Mouse (Mus musculus) stomach, embryonic 16.5 days (tissue): ENCODE results near the gene Fscn1. TPM values are rescaled to one million over a fixed set of nuclear protein-coding genes. Genes with fewer than 3 reads are reported as not detected.

Experiments
- ATAC-seq: fragments of 200-750 bp; cut with Nextera tagmentation; 2 replicates; pipeline ENCODE4 v1.8.0; 2017; ENCODE audit warnings: moderate number of reproducible peaks, moderate TSS enrichment; ENCODE audit not compliant: insufficient read depth, low FRiP score
- H3K27ac ChIP-seq: fragments of 300-500 bp; sonication (generic); 2 replicates; pipeline ENCODE4 v1.5.1; 2014; ENCODE audit warnings: low read length
- H3K27me3 ChIP-seq: fragments of 300-500 bp; sonication (generic); 2 replicates; pipeline ENCODE4 v1.6.1; 2014; ENCODE audit warnings: low read length, control low read depth, mixed read lengths; ENCODE audit not compliant: control insufficient read depth, insufficient read depth
- H3K36me3 ChIP-seq: fragments of 300-500 bp; sonication (generic); 2 replicates; pipeline ENCODE4 v1.6.1; 2014; ENCODE audit warnings: low read length; ENCODE audit not compliant: control insufficient read depth, insufficient read depth
- H3K4me1 ChIP-seq: fragments of 300-500 bp; sonication (generic); 2 replicates; pipeline ENCODE4 v1.6.1; 2014; ENCODE audit warnings: low read length, control low read depth, mixed read lengths; ENCODE audit not compliant: control insufficient read depth, insufficient read depth
- H3K4me2 ChIP-seq: fragments of 300-500 bp; sonication (generic); 2 replicates; pipeline ENCODE4 v1.6.1; 2014; ENCODE audit warnings: low read depth, low read length, mixed read lengths
- H3K4me3 ChIP-seq: fragments of 300-500 bp; sonication (generic); replicated peaks from 2 replicates; pipeline ENCODE4 v1.5.1; 2014; ENCODE audit warnings: mild to moderate bottlenecking, low read length
- H3K9ac ChIP-seq: fragments of 300-500 bp; sonication (generic); 2 replicates; pipeline ENCODE4 v1.6.1; 2014; ENCODE audit warnings: low read length
- H3K9me3 ChIP-seq: fragments of 300-500 bp; sonication (generic); replicated peaks from 2 replicates; pipeline ENCODE4 v1.6.1; 2016; ENCODE audit warnings: low read length, control low read depth; ENCODE audit not compliant: control insufficient read depth
- WGBS: fragments of 180-500 bp; shearing (Covaris S2); extraction: QIAGEN DNeasy Blood & Tissue Kit; methylation state at CpG from one replicate; pipeline ENCODE4 v1.1.7; 2014; 5-methylcytosine and 5-hydroxymethylcytosine counted together
- polyA plus RNA-seq: library from polyadenylated mRNA; unstranded; fragments of >200 nt; fragmentation: Nextera tagmentation; extraction: Ambion mirVana; gene quantifications from 2 replicates; pipeline ENCODE4 v1.2.1, GENCODE M21; 2015

Gene Fscn1
- polyA plus RNA-seq, 1 experiment from 2014 or later: 161 TPM

- WGBS: 82% methylated on average over 5 of the region's 5 CpGs
- peak overlapping the region; percentile 93; the same call in 1 of the 2 replicates for H3K27ac ChIP-seq
Measured at GRCm38 (mm10) chr5:142922251-142922650, 37.9 kb upstream of the Fscn1 start.

GRCm38 (mm10) chr5:142923781-142924180, 36.4 kb upstream of the Fscn1 start:
- Histone ChIP-seq H3K9ac (no peak overlapping the region), H3K4me2 (no peak overlapping the region), H3K9me3 (no peaks in the 10 kb centered on the region), H3K36me3 (no peaks in the 10 kb centered on the region), H3K4me1 (peaks cover 41% of the 10 kb centered on the region), H3K27ac (no peak overlapping the region), H3K27me3 (no peaks in the 10 kb centered on the region), H3K4me3 (no peak overlapping the region)
- 81% methylated on average over 3 of the region's 3 CpGs for WGBS
- no peak for ATAC-seq

More at GRCm38 (mm10) chr5:142922251-142922650, 37.9 kb upstream of the Fscn1 start:
- H3K36me3 ChIP-seq: no peaks in the 10 kb centered on the region
- H3K9ac ChIP-seq: no peak overlapping the region
- H3K4me3 ChIP-seq: no peak overlapping the region
- no peak overlapping the region for H3K4me2 ChIP-seq
- H3K9me3 ChIP-seq: no peaks in the 10 kb centered on the region
- H3K4me1 ChIP-seq: peaks cover 32% of the 10 kb centered on the region
- H3K27me3 ChIP-seq: no peaks in the 10 kb centered on the region
- ATAC-seq: no peak

- Histone ChIP-seq H3K4me1 (peaks cover 42% of the 10 kb centered on the region), H3K4me3 (no peak overlapping the region), H3K9ac (no peak overlapping the region), H3K4me2 (no peak overlapping the region), H3K27me3 (no peaks in the 10 kb centered on the region), H3K27ac (no peak overlapping the region), H3K36me3 (no peaks in the 10 kb centered on the region), H3K9me3 (no peaks in the 10 kb centered on the region)
- WGBS: 68% methylated on average over 12 of the region's 12 CpGs
- no peak for ATAC-seq
Measured at GRCm38 (mm10) chr5:142924336-142924959, 35.7 kb upstream of the Fscn1 start.

- peak; percentile 84 for ATAC-seq
- no peak overlapping the region; the same call in 1 of the 2 replicates for H3K4me3 ChIP-seq
- 13% methylated on average over 13 of the region's 13 CpGs for WGBS
- H3K27me3 ChIP-seq: no peaks in the 10 kb centered on the region
- peaks cover 31% of the 10 kb centered on the region for H3K4me1 ChIP-seq
- H3K27ac ChIP-seq: peak overlapping the region; percentile 96
- H3K36me3 ChIP-seq: no peaks in the 10 kb centered on the region
- peak overlapping the region; percentile 1 for H3K4me2 ChIP-seq
- no peaks in the 10 kb centered on the region for H3K9me3 ChIP-seq
- H3K9ac ChIP-seq: peak overlapping the region; percentile 63
Measured at GRCm38 (mm10) chr5:142926204-142926939, 33.8 kb upstream of the Fscn1 start.

- Histone ChIP-seq H3K4me3 (no peak overlapping the region), H3K9me3 (no peaks in the 10 kb centered on the region), H3K27ac (peak overlapping the region; percentile 96), H3K27me3 (no peaks in the 10 kb centered on the region), H3K4me1 (peaks cover 27% of the 10 kb centered on the region), H3K9ac (peak overlapping the region; percentile 63), H3K4me2 (peak overlapping the region; percentile 1), H3K36me3 (no peaks in the 10 kb centered on the region)
- WGBS: 39% methylated on average over 3 of the region's 3 CpGs
- no peak for ATAC-seq
Measured at GRCm38 (mm10) chr5:142926940-142927228, 33.3 kb upstream of the Fscn1 start.

- no peak for ATAC-seq
- H3K9ac ChIP-seq: no peak overlapping the region
- H3K9me3 ChIP-seq: no peaks in the 10 kb centered on the region
- peak overlapping the region; percentile 96 for H3K27ac ChIP-seq
- peaks cover 32% of the 10 kb centered on the region for H3K4me1 ChIP-seq
- H3K4me2 ChIP-seq: peak overlapping the region; percentile 1; the same call in 1 of the 2 replicates
- WGBS: 89% methylated on average over 12 of the region's 12 CpGs
- no peaks in the 10 kb centered on the region for H3K36me3 ChIP-seq
- no peaks in the 10 kb centered on the region for H3K27me3 ChIP-seq
- H3K4me3 ChIP-seq: no peak overlapping the region
Measured at GRCm38 (mm10) chr5:142927341-142927930, 32.7 kb upstream of the Fscn1 start.

- H3K27me3 ChIP-seq: no peaks in the 10 kb centered on the region
- peak overlapping the region; percentile 58 for H3K4me3 ChIP-seq
- H3K36me3 ChIP-seq: no peaks in the 10 kb centered on the region
- ATAC-seq: peak; percentile 46
- peak overlapping the region; percentile 98 for H3K27ac ChIP-seq
- H3K9ac ChIP-seq: peak overlapping the region; percentile 83
- WGBS: 2% methylated on average over 35 of the region's 35 CpGs
- peak overlapping the region; percentile 74 for H3K4me2 ChIP-seq
- H3K4me1 ChIP-seq: peaks cover 32% of the 10 kb centered on the region
- no peaks in the 10 kb centered on the region for H3K9me3 ChIP-seq
Measured at GRCm38 (mm10) chr5:142928749-142929399, 31.3 kb upstream of the Fscn1 start.

- Histone ChIP-seq H3K27ac (peak overlapping the region; percentile 98), H3K27me3 (no peaks in the 10 kb centered on the region), H3K4me3 (peak overlapping the region; percentile 58), H3K9ac (peak overlapping the region; percentile 83), H3K36me3 (no peaks in the 10 kb centered on the region), H3K4me2 (peak overlapping the region; percentile 74), H3K9me3 (no peaks in the 10 kb centered on the region), H3K4me1 (peaks cover 32% of the 10 kb centered on the region)
- peak; percentile 11; the same call in 1 of the 2 replicates for ATAC-seq
- 18% methylated on average over 4 of the region's 4 CpGs for whole genome bisulfite sequencing
Measured at GRCm38 (mm10) chr5:142929400-142929752, 30.8 kb upstream of the Fscn1 start.
